Mouse (Mus musculus): ENCODE results near the gene Tnni1. TPM values are rescaled to one million over a fixed set of nuclear protein-coding genes. Genes with fewer than 3 reads are reported as not detected.

The Tnni1 gene
- polyA plus RNA-seq, 1 experiment from 2014 or later = 3,442 TPM

GRCm38 (mm10) chr1:135793370-135794215, 14.4 kb downstream of the Tnni1 start:
- H3K36me3 ChIP-seq (ENCODE audit: control insufficient read depth, insufficient read depth, low read length) = no peaks in the 10 kb centered on the region
- no peaks in the 10 kb centered on the region; the same call in 1 of the 2 replicates for H3K27me3 ChIP-seq (ENCODE audit: control insufficient read depth, insufficient read depth, low read length)
- ATAC-seq (replicated peaks; ENCODE audit: insufficient number of reproducible peaks, low FRiP score, low TSS enrichment) = 0 out of 2 replicates have a peak, but pooled peaks have one; percentile 16
- peak overlapping the region; percentile 72 for H3K4me2 ChIP-seq
- peak overlapping the region; percentile 93 for H3K27ac ChIP-seq (ENCODE audit: low read depth, low read length)
- peak overlapping the region; percentile 81 for H3K9ac ChIP-seq (ENCODE audit: low read depth, low read length)
- peak overlapping the region; percentile 35 for H3K4me3 ChIP-seq (ENCODE audit: low read depth, low read length)
- WGBS (ENCODE audit: insufficient replicate concordance) = 5% methylated on average over 24 of the region's 27 CpGs
- H3K4me1 ChIP-seq (ENCODE audit: control insufficient read depth, insufficient read depth, low read length) = peaks cover 55% of the 10 kb centered on the region
- H3K9me3 ChIP-seq (replicated peaks; ENCODE audit: control insufficient read depth, low read length) = no peaks in the 10 kb centered on the region

- peak overlapping the region; percentile 93 for H3K27ac ChIP-seq (ENCODE audit: low read depth, low read length)
- H3K4me3 ChIP-seq (ENCODE audit: low read depth, low read length) = peak overlapping the region; percentile 35
- peak overlapping the region; percentile 81 for H3K9ac ChIP-seq (ENCODE audit: low read depth, low read length)
- no peaks in the 10 kb centered on the region for H3K36me3 ChIP-seq (ENCODE audit: control insufficient read depth, insufficient read depth, low read length)
- no peaks in the 10 kb centered on the region for H3K9me3 ChIP-seq (replicated peaks; ENCODE audit: control insufficient read depth, low read length)
- peaks cover 60% of the 10 kb centered on the region for H3K4me1 ChIP-seq (ENCODE audit: control insufficient read depth, insufficient read depth, low read length)
- peak overlapping the region; percentile 72 for H3K4me2 ChIP-seq
- no peaks in the 10 kb centered on the region; the same call in 1 of the 2 replicates for H3K27me3 ChIP-seq (ENCODE audit: control insufficient read depth, insufficient read depth, low read length)
- peak; percentile 74 for ATAC-seq (replicated peaks; ENCODE audit: insufficient number of reproducible peaks, low FRiP score, low TSS enrichment)
- 8% methylated on average over 20 of the region's 20 CpGs for WGBS (ENCODE audit: insufficient replicate concordance)
Measured at GRCm38 (mm10) chr1:135794216-135795134, 15.2 kb downstream of the Tnni1 start.

DNA sequence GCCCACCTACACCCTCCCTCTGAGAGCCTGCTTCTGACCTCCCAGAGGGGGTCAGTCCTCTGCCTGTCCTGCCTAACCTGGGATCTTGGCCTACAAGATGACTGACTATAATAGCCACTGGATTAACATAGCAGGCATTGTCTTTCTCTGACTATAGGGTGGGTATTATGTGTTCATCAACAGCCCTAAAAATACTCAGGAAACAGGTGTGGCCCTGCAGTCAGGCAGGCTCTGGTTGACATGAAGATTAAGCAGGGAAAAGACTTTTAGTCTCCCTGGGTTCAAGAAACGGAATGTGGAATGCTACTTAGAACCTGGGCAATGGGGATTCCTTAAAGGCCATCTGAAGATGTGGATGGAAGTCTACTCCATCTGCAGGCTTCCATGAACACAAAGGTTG, 19.3 kb downstream of the Tnni1 start:
- Histone ChIP-seq H3K4me2 (peak overlapping the region; percentile 88), H3K27ac (ENCODE audit: low read depth, low read length) (peak overlapping the region; percentile 100), H3K4me1 (ENCODE audit: control insufficient read depth, insufficient read depth, low read length) (peaks cover 80% of the 10 kb centered on the region), H3K27me3 (ENCODE audit: control insufficient read depth, insufficient read depth, low read length) (no peaks in the 10 kb centered on the region), H3K9ac (ENCODE audit: low read depth, low read length) (peak overlapping the region; percentile 87), H3K4me3 (ENCODE audit: low read depth, low read length) (0 out of 2 replicates have a peak overlapping the region, but pooled peaks have one; percentile 65), H3K36me3 (ENCODE audit: control insufficient read depth, insufficient read depth, low read length) (no peaks in the 10 kb centered on the region; the same call in 1 of the 2 replicates), H3K9me3 (replicated peaks; ENCODE audit: control insufficient read depth, low read length) (no peaks in the 10 kb centered on the region)
- ATAC-seq (replicated peaks; ENCODE audit: insufficient number of reproducible peaks, low FRiP score, low TSS enrichment) = no peak
- 59% methylated on average over 1 of the region's 1 CpGs for WGBS (ENCODE audit: insufficient replicate concordance)

GRCm38 (mm10) chr1:135799109-135799627, 19.9 kb downstream of the Tnni1 start:
- Histone ChIP-seq H3K9me3 (replicated peaks; ENCODE audit: control insufficient read depth, low read length) (no peaks in the 10 kb centered on the region), H3K4me2 (peak overlapping the region; percentile 88), H3K4me3 (ENCODE audit: low read depth, low read length) (peak overlapping the region; percentile 65), H3K36me3 (ENCODE audit: control insufficient read depth, insufficient read depth, low read length) (no peaks in the 10 kb centered on the region; the same call in 1 of the 2 replicates), H3K27me3 (ENCODE audit: control insufficient read depth, insufficient read depth, low read length) (no peaks in the 10 kb centered on the region), H3K27ac (ENCODE audit: low read depth, low read length) (peak overlapping the region; percentile 100), H3K9ac (ENCODE audit: low read depth, low read length) (peak overlapping the region; percentile 87), H3K4me1 (ENCODE audit: control insufficient read depth, insufficient read depth, low read length) (peaks cover 82% of the 10 kb centered on the region)
- 11% methylated on average over 8 of the region's 8 CpGs for WGBS (ENCODE audit: insufficient replicate concordance)
- 0 out of 2 replicates have a peak, but pooled peaks have one; percentile 11 for ATAC-seq (replicated peaks; ENCODE audit: insufficient number of reproducible peaks, low FRiP score, low TSS enrichment)

- Histone ChIP-seq H3K9ac (ENCODE audit: low read depth, low read length) (peak overlapping the region; percentile 87), H3K4me2 (peak overlapping the region; percentile 88), H3K9me3 (replicated peaks; ENCODE audit: control insufficient read depth, low read length) (no peaks in the 10 kb centered on the region), H3K36me3 (ENCODE audit: control insufficient read depth, insufficient read depth, low read length) (peaks cover 8% of the 10 kb centered on the region), H3K4me3 (ENCODE audit: low read depth, low read length) (peak overlapping the region; percentile 65), H3K27me3 (ENCODE audit: control insufficient read depth, insufficient read depth, low read length) (no peaks in the 10 kb centered on the region), H3K27ac (ENCODE audit: low read depth, low read length) (peak overlapping the region; percentile 100), H3K4me1 (ENCODE audit: control insufficient read depth, insufficient read depth, low read length) (peaks cover 84% of the 10 kb centered on the region)
- ATAC-seq (replicated peaks; ENCODE audit: insufficient number of reproducible peaks, low FRiP score, low TSS enrichment) = peak; percentile 91
- 5% methylated on average over 8 of the region's 8 CpGs for WGBS (ENCODE audit: insufficient replicate concordance)
Measured at GRCm38 (mm10) chr1:135800192-135800950, 21.1 kb downstream of the Tnni1 start.

DNA sequence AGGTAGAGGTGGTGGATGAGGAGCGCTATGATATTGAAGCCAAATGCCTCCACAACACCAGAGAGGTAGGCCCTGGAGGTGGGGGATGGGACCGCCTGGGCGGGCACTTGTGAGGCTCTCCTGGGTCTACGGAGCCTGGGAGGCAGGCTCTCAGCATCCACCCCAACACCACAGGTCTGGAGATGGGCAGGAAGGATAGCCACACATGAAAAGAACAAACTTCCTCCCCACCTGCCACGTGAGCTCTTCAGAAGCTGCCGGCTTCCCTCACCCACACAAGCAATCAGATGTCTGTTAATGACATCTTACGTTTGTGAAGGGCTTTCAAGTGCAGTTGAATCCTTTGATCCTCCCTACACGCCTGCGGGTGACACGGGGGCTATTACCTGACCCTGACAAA, 28.3 kb downstream of the Tnni1 start:
- Histone ChIP-seq H3K4me3 (ENCODE audit: low read depth, low read length) (no peak overlapping the region), H3K27ac (ENCODE audit: low read depth, low read length) (no peak overlapping the region), H3K9ac (ENCODE audit: low read depth, low read length) (no peak overlapping the region), H3K4me1 (ENCODE audit: control insufficient read depth, insufficient read depth, low read length) (peaks cover 44% of the 10 kb centered on the region), H3K36me3 (ENCODE audit: control insufficient read depth, insufficient read depth, low read length) (peaks cover 17% of the 10 kb centered on the region), H3K27me3 (ENCODE audit: control insufficient read depth, insufficient read depth, low read length) (no peaks in the 10 kb centered on the region), H3K4me2 (no peak overlapping the region), H3K9me3 (replicated peaks; ENCODE audit: control insufficient read depth, low read length) (no peaks in the 10 kb centered on the region)
- ATAC-seq (replicated peaks; ENCODE audit: insufficient number of reproducible peaks, low FRiP score, low TSS enrichment) = no peak
- 38% methylated on average over 10 of the region's 10 CpGs for WGBS (ENCODE audit: insufficient replicate concordance)

DNA sequence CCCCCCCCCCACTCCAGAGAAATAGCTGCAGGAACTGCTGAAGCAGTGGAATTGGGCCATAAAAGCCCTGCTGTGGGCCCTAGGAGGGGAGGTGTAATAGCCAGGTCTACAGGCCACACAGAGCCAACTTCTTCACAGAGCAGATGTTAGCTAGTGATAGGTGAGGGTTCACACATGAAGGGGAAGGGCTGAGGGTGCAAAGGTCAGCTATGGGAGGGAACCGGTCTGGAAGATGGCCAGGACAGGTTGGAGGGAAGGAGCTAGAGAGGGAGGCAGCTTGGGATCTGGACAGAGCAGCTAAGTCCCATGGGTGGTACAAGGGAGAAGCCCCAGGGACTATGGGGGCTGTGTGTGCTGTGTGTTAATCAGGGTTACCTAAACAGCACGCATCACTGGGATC, 30.9 kb downstream of the Tnni1 start:
- Histone ChIP-seq H3K9me3 (replicated peaks; ENCODE audit: control insufficient read depth, low read length) (no peaks in the 10 kb centered on the region), H3K4me2 (no peak overlapping the region), H3K36me3 (ENCODE audit: control insufficient read depth, insufficient read depth, low read length) (peaks cover 9% of the 10 kb centered on the region), H3K27ac (ENCODE audit: low read depth, low read length) (no peak overlapping the region), H3K4me3 (ENCODE audit: low read depth, low read length) (no peak overlapping the region), H3K9ac (ENCODE audit: low read depth, low read length) (no peak overlapping the region), H3K4me1 (ENCODE audit: control insufficient read depth, insufficient read depth, low read length) (peaks cover 32% of the 10 kb centered on the region), H3K27me3 (ENCODE audit: control insufficient read depth, insufficient read depth, low read length) (no peaks in the 10 kb centered on the region)
- ATAC-seq (replicated peaks; ENCODE audit: insufficient number of reproducible peaks, low FRiP score, low TSS enrichment) = no peak
- WGBS (ENCODE audit: insufficient replicate concordance) = 65% methylated on average over 2 of the region's 2 CpGs

All from heart, embryonic 11.5 days (tissue).